Mouse (Mus musculus) left cerebral cortex, postnatal 4 days (tissue): Measurements from ENCODE around the gene Tph1. TPM values are rescaled to one million over a fixed set of nuclear protein-coding genes. Genes with fewer than 3 reads are reported as not detected.
"Not testable (repeated sequence)": the region's sequence is repeated elsewhere in the genome, so short reads cannot be mapped to it uniquely, and the experiment has no call there.

Experiments
- DNase-seq: peaks from one replicate; pipeline ENCODE4 v3.0.0-alpha.2; 2022
- intact Hi-C: fragments of 180-260 bp; cut with DNase I; formaldehyde crosslinking; loops from one replicate; pipeline ENCODE4 v1.15.1; 2025
- total RNA-seq, 2 experiments: library from RNA; stranded (reverse); gene quantifications; 2 replicates each; pipeline ENCODE4 v1.2.3; 2021

Gene Tph1
- under 1 TPM; 0.64 to 0.74 TPM for total RNA-seq

GRCm38 (mm10) chr7:46672160-46672672 lies at the start of gene Tph1:
Gene Tph1 (minus strand): TSS chr7:46672537.
- no peak for DNase-seq
- intact Hi-C loops = no loop called here

GRCm38 (mm10) chr7:46720460-46720859 lies 48.1 kb upstream of the Tph1 start:
- peak; percentile 51 for DNase-seq
- intact Hi-C loops = no loop called here

GRCm38 (mm10) chr7:46719526-46719925 lies 47.2 kb upstream of the Tph1 start:
- intact Hi-C loops = loop anchor here (5.0 kb wide), 1 partner anchor 53 kb away; no protein-coding TSS in a partner anchor
- DNase-seq = no peak

GRCm38 (mm10) chr7:46718591-46719270 lies 46.4 kb upstream of the Tph1 start:
- DNase-seq = peak; percentile 76
- intact Hi-C loops = loop anchor here (5.0 kb wide), 1 partner anchor 54 kb away; no protein-coding TSS in a partner anchor

- intact Hi-C loops = loop anchor here (5.0 kb wide), 1 partner anchor 55 kb away; no protein-coding TSS in a partner anchor
- DNase-seq = no peak
Observed at GRCm38 (mm10) chr7:46716897-46717296, 44.6 kb upstream of the Tph1 start.

- no peak for DNase-seq
- intact Hi-C loops = loop anchor here (5.0 kb wide), 1 partner anchor 57 kb away; no protein-coding TSS in a partner anchor
Observed at GRCm38 (mm10) chr7:46715600-46715999, 43.3 kb upstream of the Tph1 start, which contains the start of gene Saa3. Gene Saa3 (minus strand): TSS chr7:46715700.

- intact Hi-C loops = no loop called here
- DNase-seq = peak; percentile 73
Observed at GRCm38 (mm10) chr7:46714518-46714917, 42.2 kb upstream of the Tph1 start.

GRCm38 (mm10) chr7:46712250-46712649 lies 39.9 kb upstream of the Tph1 start:
- intact Hi-C loops = no loop called here
- DNase-seq = no peak

- peak; percentile 92 for DNase-seq
- intact Hi-C loops = no loop called here
Observed at GRCm38 (mm10) chr7:46710390-46710844, 38.1 kb upstream of the Tph1 start, which contains the start of gene Saal1. Gene Saal1 (minus strand): TSS chr7:46710680.

GRCm38 (mm10) chr7:46700521-46701025 lies 28.2 kb upstream of the Tph1 start:
- intact Hi-C loops = no loop called here
- DNase-seq = no peak

GRCm38 (mm10) chr7:46696754-46697153 lies 24.4 kb upstream of the Tph1 start:
- intact Hi-C loops = no loop called here
- no peak for DNase-seq

GRCm38 (mm10) chr7:46686827-46687226 lies 14.5 kb upstream of the Tph1 start:
- DNase-seq = no peak
- intact Hi-C loops = no loop called here

GRCm38 (mm10) chr7:46680732-46681131 lies 8.4 kb upstream of the Tph1 start:
- intact Hi-C loops = no loop called here
- DNase-seq = no peak

GRCm38 (mm10) chr7:46679044-46679443 lies 6.7 kb upstream of the Tph1 start:
- intact Hi-C loops, DNase-seq: not testable (repeated sequence)

- no peak for DNase-seq
- intact Hi-C loops = no loop called here
Observed at GRCm38 (mm10) chr7:46678417-46678816, 6.1 kb upstream of the Tph1 start.

GRCm38 (mm10) chr7:46676808-46677360 lies 4.5 kb upstream of the Tph1 start:
- intact Hi-C loops = no loop called here

GRCm38 (mm10) chr7:46675886-46676285 lies 3.5 kb upstream of the Tph1 start:
- intact Hi-C loops = no loop called here
- no peak for DNase-seq

More at GRCm38 (mm10) chr7:46676808-46677360, 4.5 kb upstream of the Tph1 start:
- peak; percentile 49 for DNase-seq

- no peak for DNase-seq
Observed at GRCm38 (mm10) chr7:46675061-46675460, 2.7 kb upstream of the Tph1 start.

GRCm38 (mm10) chr7:46667256-46667655 lies 5.1 kb downstream of the Tph1 start:
- DNase-seq = peak; percentile 25
- intact Hi-C loops = no loop called here

More at GRCm38 (mm10) chr7:46675061-46675460, 2.7 kb upstream of the Tph1 start:
- intact Hi-C loops = no loop called here

GRCm38 (mm10) chr7:46665236-46665635 lies 7.1 kb downstream of the Tph1 start:
- peak; percentile 60 for DNase-seq
- intact Hi-C loops = no loop called here

GRCm38 (mm10) chr7:46661591-46662090 lies 10.7 kb downstream of the Tph1 start:
- DNase-seq = no peak
- intact Hi-C loops = no loop called here
